Mouse (Mus musculus) cerebellum, adult 2 months (tissue): ENCODE results near the gene Epha7. TPM values are rescaled to one million over a fixed set of nuclear protein-coding genes. Genes with fewer than 3 reads are reported as not detected.

ENCODE experiments used
- DNase-seq, 2 experiments: peaks; one replicate each; pipeline ENCODE4 v3.0.0; 2021
- H3K27ac ChIP-seq: fragments of 200-500 bp; 2 replicates; pipeline ENCODE4 v1.5.1; 2012; ENCODE audit warnings: low read length, control low read depth, inconsistent platforms; ENCODE audit not compliant: insufficient read depth
- H3K27me3 ChIP-seq: fragments of 200-500 bp; 2 replicates; pipeline ENCODE4 v1.6.1; 2012; ENCODE audit warnings: inconsistent platforms, mild to moderate bottlenecking, low read length, moderate library complexity; ENCODE audit not compliant: control insufficient read depth, insufficient read depth
- H3K4me1 ChIP-seq: fragments of 200-500 bp; 2 replicates; pipeline ENCODE4 v1.6.1; 2011; ENCODE audit warnings: low read length; ENCODE audit not compliant: control insufficient read depth, insufficient read depth
- H3K4me3 ChIP-seq: fragments of 200-500 bp; replicated peaks from 2 replicates; pipeline ENCODE3; 2011; ENCODE audit warnings: mild to moderate bottlenecking, low read depth, low read length, control low read depth; ENCODE audit not compliant: insufficient read depth
- CTCF ChIP-seq: fragments of 200-500 bp; IDR thresholded peaks from 2 replicates; pipeline ENCODE4 v1.5.1; 2011; ENCODE audit warnings: low read depth, mild to moderate bottlenecking, control low read depth, low read length, moderate library complexity, borderline replicate concordance; ENCODE audit not compliant: insufficient read depth
- POLR2A ChIP-seq: fragments of 200-500 bp; IDR thresholded peaks from 2 replicates; pipeline ENCODE4 v1.6.1; 2011; ENCODE audit warnings: low read length, control low read depth, borderline replicate concordance; ENCODE audit not compliant: insufficient read depth
- WGBS: fragments of 180-500 bp; shearing (Covaris S2); methylation state at CpG from one replicate; pipeline ENCODE4 v1.1.7; 2018; 5-methylcytosine and 5-hydroxymethylcytosine counted together
- polyA plus RNA-seq: library from polyadenylated mRNA; depleted of rRNA; stranded (reverse); fragments of >200 nt; gene quantifications from 2 replicates; pipeline ENCODE4 v1.2.3, GENCODE M21; 2012

Epha7 gene
- polyA plus RNA-seq, 1 experiment, result 12.7 TPM

DNA sequence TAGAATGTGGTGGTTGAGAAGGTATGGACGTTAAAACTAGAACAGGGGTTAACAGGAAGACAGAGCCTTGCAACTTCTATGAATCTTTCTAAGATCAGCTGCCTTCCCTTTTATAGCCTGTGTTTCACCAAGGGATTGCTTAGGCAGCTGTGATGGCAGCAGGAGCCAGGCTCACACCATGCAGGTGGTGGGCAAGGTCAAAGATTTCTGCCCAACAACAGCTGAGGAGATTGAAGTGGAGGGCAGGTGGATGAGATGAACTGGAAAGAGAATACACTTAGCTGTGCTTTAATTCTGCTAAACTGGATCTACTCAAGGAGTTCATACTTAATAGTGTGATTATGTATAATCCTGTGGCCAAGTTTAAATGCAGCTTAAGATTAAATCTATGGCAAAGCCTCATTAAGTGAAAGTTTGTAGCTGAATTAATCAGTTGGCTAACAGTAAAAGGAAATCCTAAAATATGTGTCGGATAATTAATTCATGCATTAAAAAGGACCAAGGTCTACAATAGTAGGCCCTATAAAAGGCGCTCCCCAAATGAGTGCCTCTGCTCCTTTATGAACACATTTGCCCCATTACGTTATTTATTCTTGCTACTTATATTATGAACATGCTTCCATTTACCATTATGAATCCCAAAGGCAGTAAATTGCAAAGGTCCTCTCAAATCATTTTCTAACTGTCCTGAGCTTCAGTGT is 89.2 kb downstream of the Epha7 start:
- H3K27me3 ChIP-seq, result no peaks in the 10 kb centered on the region
- no peak for TF ChIP-seq POLR2A
- TF ChIP-seq CTCF, result no peak
- no peak overlapping the region for H3K4me3 ChIP-seq
- peaks cover 3% of the 10 kb centered on the region; the same call in 1 of the 2 replicates for H3K4me1 ChIP-seq
- no peak overlapping the region for H3K27ac ChIP-seq
- peak in 1 of 2 experiments; percentile 15 for DNase-seq
- WGBS, result 74% methylated on average over 4 of the region's 4 CpGs

DNA sequence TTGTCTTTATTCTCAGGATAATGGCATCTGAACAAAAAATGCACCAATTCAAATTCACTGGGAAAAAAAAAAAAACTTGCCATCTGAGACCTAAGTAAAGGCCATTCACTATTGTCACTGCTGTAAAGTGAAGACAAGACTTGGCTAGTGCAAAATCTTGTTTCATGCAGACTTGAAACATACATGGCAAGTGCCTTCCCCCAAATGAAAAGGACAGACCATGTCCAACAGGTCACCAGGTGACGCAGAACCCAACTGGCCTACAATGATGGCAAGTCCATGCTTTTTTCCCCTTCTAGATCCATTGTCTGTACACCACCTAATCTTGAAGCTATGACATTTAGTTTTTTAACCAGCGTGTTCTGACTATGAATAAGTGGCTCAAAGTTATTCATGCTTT is 94.1 kb downstream of the Epha7 start:
- WGBS, result 94% methylated on average over 2 of the region's 2 CpGs
- Histone ChIP-seq H3K4me3 (no peak overlapping the region), H3K4me1 (peaks cover 1% of the 10 kb centered on the region; the same call in 1 of the 2 replicates), H3K27ac (no peak overlapping the region), H3K27me3 (no peaks in the 10 kb centered on the region)
- DNase-seq, result no peak
- TF ChIP-seq CTCF, result no peak
- TF ChIP-seq POLR2A, result no peak

DNA sequence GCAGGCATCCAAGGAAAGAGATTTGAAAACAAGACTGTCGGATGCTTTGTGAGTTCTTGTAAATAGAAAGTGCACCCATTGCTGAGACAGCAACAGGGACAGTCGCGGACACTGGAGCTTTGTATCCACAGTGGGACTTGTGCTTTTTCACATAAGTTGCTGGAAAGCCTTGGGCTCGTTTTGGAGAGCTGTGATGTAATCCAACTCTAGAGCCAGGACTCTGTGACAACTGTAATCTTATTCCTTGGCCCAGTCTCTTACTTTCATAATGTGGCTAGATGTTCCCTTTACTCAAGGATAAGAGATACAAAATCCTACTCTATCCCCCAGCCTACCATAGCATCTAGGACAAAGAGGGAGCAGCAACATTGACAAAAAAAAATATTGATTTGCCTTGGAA is 97.2 kb downstream of the Epha7 start:
- no peak for DNase-seq
- no peaks in the 10 kb centered on the region for H3K27me3 ChIP-seq
- H3K4me1 ChIP-seq, result no peaks in the 10 kb centered on the region
- 68% methylated on average over 4 of the region's 4 CpGs for WGBS
- H3K4me3 ChIP-seq, result no peak overlapping the region
- TF ChIP-seq CTCF (no peak), POLR2A (no peak)
- no peak overlapping the region for H3K27ac ChIP-seq

DNA sequence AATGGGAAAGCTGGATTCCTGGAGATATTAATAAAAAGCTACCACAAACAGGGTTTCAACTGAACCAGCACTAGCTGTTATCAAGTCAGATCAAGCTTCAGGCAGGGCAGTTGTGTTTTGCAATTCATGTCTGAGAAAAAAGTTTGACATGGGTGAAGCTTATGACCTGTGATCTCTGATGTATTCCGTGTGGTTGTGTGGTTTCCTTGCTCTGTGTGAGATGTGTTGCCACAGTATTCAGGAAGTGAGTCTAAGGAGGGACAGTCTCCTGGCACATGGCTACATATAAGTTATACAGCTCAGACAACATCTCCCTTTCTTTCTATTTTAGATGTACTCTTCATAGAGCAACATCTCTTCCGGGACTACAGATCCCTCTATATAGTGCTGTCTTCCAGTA is 99.1 kb downstream of the Epha7 start:
- whole genome bisulfite sequencing, result 91% methylated on average over 2 of the region's 2 CpGs
- Histone ChIP-seq H3K27me3 (no peaks in the 10 kb centered on the region), H3K27ac (no peak overlapping the region), H3K4me3 (no peak overlapping the region), H3K4me1 (no peaks in the 10 kb centered on the region)
- TF ChIP-seq CTCF (no peak), POLR2A (no peak)
- DNase-seq, result no peak

DNA sequence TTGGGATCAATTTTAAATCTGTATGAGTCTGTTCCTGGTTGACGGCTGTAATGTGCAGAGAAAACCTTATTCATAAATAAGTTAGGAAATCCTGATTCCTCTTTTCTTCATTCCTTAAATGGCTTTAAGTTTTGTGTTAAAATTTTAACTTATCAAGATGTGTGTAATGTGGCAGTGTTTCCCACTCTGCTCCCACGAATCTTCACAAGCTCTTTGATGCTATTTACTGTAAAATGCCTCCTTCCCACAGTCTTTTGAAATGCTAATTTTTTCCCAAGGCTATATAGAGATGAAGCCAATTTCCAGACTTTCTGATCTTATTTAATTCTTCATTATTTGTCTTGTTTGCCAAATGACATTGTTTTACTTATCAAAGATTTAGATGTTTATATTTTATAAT is 100.7 kb downstream of the Epha7 start:
- TF ChIP-seq POLR2A (no peak), CTCF (no peak)
- WGBS, result 73% methylated on average over 2 of the region's 2 CpGs
- Histone ChIP-seq H3K4me3 (no peak overlapping the region), H3K4me1 (no peaks in the 10 kb centered on the region), H3K27ac (no peak overlapping the region), H3K27me3 (no peaks in the 10 kb centered on the region)
- no peak for DNase-seq

DNA sequence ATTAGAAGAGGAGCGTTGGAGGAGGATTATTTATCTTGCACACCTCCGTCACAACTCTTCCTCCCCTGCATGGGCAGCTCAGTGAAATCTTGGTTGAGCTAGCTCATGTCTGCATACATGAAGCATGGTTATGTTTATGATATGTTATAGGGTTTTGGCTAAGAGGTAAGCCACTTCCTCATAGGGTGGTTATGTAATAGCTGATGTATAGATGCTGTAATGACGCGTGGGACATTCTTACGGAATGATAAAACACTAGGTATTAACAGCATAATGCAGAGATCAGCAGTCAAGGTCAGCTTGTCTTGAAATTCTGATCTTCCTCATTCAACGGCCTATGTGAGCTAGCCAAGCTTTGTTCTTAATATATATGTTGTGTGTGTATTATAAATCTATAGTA is 107.7 kb downstream of the Epha7 start:
- no peak for DNase-seq
- Histone ChIP-seq H3K4me3 (no peak overlapping the region), H3K27ac (no peak overlapping the region), H3K27me3 (no peaks in the 10 kb centered on the region), H3K4me1 (no peaks in the 10 kb centered on the region)
- WGBS, result 93% methylated on average over 6 of the region's 6 CpGs
- TF ChIP-seq CTCF (no peak), POLR2A (no peak)

DNA sequence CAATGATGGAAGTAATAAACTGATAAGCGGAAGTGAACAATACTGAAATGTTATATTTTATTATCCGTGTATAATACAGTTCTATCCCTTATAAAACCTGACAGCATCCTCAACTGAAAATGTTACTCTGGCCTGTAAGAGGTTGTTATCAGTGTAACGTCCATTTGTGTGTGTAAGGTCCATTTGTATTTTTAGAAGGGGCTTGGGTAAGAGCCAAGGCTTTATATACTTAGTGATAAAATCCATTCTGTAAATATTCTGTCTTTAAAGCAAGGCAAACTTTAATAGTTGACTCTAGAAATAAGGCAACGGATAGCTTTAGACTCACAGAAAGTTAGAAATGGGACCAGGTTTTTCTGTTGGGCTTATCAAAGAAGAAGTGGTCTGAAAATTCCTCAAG is 113.1 kb downstream of the Epha7 start:
- Histone ChIP-seq H3K4me1 (no peaks in the 10 kb centered on the region), H3K4me3 (no peak overlapping the region), H3K27ac (no peak overlapping the region), H3K27me3 (no peaks in the 10 kb centered on the region)
- TF ChIP-seq CTCF (no peak), POLR2A (no peak)
- 85% methylated on average over 4 of the region's 4 CpGs for WGBS
- no peak for DNase-seq

DNA sequence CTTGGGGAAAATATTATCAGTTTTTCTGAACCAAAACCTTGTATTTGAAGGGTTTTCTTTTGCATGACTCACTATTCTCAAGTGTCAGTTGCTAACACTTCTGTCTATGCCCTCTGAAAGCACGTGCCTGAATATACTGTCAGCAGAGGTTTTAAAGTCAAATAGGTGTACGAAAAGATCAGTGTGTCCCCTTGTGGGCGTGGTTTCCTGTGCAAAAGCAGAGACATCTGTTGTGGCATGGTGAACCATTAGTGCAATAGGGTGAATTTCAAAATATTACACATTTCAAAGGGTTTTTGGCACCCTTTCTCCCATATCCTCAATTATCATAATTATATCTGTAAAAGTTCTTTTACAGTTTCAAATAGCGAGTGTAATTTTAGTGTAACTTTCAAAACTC is 120.5 kb downstream of the Epha7 start:
- no peaks in the 10 kb centered on the region; the same call in 1 of the 2 replicates for H3K4me1 ChIP-seq
- no peak for TF ChIP-seq CTCF
- TF ChIP-seq POLR2A, result no peak
- DNase-seq, result no peak
- H3K27me3 ChIP-seq, result no peaks in the 10 kb centered on the region
- H3K4me3 ChIP-seq, result no peak overlapping the region
- 91% methylated on average over 4 of the region's 4 CpGs for WGBS
- H3K27ac ChIP-seq, result no peak overlapping the region
